Mouse (Mus musculus) adrenal gland, postnatal 4 days (tissue): ENCODE data around the gene Plpp3. TPM values are rescaled to one million over a fixed set of nuclear protein-coding genes. Genes with fewer than 3 reads are reported as not detected.

ENCODE experiments used
- DNase-seq, 2 experiments: peaks; one replicate each; pipeline ENCODE4 v3.0.0; 2021 to 2022; ENCODE audit warnings: low spot score in 2 of 2, mixed read lengths in 2 of 2
- long read RNA-seq, 2 experiments: library from polyadenylated mRNA; stranded (forward); transcript quantifications; one replicate each; pipeline ENCODE4 v2.0.0; 2021
- total RNA-seq, 2 experiments: library from RNA; stranded (reverse); gene quantifications; 2 replicates each; pipeline ENCODE4 v1.2.3; 2021

Plpp3 gene
- 100 to 1,000 TPM; 231 to 252 TPM for total RNA-seq
- long read RNA-seq, experiment 1, transcript Plpp3-201 (6 exons, 3,159 nt), result major isoform, 103 of 131 reads
- long read RNA-seq, experiment 1, partial matches to known transcripts, result 22 of 131 reads
- long read RNA-seq, experiment 1, other reads (novel, unspliced or antisense), result 6 of 131 reads
- long read RNA-seq, experiment 2, transcript Plpp3-201 (6 exons, 3,159 nt), result major isoform, 249 of 309 reads
- long read RNA-seq, experiment 2, partial matches to known transcripts, result 46 of 309 reads
- long read RNA-seq, experiment 2, other reads (novel, unspliced or antisense), result 14 of 309 reads

DNA sequence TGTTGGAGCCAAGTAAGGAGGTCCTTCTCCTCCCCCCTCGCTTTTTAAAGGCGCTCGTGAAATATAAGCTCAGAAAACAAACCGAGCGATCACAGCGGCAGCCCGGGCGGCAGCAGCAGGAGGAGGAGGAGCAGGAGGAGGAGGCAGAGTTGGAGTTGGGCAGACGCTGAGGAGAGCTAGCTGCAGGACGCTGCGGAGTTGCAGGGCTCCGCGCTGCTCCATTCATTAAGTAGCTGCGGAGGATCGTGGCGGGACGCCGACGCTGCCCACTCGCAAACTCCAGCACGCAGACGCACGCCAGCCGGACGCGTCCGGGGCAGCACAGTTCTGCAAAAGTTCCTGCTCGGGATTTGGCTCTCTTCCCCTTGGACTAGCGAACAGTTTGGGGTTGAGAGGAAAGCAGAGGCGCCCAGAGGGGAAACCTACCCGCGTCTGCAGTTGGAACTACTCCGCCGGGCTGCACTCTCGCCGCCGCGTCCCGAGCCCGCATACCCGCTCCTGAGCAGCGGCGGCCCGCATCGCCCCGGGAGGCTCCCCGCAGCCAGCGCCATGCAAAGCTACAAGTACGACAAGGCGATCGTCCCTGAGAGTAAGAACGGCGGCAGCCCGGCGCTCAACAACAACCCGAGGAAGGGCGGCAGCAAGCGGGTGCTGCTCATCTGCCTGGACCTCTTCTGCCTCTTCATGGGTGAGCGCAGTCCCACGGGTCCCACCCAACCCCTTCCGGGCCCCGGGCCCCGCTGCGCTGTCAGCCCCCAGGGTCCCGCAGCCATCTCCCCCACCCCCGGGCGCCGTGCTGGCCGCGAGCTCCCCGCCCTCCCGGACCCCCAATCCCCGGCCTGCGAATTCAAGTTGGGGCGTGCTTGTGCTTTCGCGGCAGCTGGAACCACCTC lies at the start of gene Plpp3:
Gene Plpp3, plus strand, starts transcription at position 72 of the 893 bp plus-strand sequence.
- peak; percentile 69 to 77 for DNase-seq

DNA sequence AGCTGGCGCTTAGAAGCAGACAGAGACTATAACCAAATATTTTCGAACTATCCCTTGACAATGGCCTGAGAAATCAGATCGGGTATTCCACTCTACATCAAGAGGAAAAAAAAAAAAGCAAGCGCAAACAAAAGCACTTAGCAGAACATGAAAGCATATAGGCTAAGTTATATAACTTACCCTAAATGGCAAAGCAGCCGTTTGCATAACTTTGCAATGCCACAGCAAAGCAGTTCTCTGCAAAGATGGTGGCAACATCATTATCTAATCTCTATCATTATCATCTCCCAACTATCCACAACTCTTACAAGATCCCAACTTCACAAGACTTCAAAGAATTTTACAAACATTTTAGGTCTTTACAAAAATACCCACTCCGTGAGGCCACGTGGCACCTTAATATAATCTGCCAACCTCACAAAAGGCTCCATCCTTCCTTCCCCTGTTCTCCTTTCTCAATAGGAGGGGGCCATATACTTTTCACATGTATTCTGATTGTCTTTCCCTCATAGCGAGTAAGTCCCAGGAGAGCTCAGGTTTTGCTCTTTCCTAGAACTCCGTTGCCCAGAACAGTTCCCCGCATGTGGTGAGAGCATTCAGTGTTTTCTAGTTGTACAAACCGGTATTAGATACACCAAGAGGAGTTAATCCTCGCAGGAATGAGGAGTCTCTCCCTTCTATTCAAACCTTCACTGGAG lies 49.1 kb upstream of the Plpp3 start:
- DNase-seq, result no peak

DNA sequence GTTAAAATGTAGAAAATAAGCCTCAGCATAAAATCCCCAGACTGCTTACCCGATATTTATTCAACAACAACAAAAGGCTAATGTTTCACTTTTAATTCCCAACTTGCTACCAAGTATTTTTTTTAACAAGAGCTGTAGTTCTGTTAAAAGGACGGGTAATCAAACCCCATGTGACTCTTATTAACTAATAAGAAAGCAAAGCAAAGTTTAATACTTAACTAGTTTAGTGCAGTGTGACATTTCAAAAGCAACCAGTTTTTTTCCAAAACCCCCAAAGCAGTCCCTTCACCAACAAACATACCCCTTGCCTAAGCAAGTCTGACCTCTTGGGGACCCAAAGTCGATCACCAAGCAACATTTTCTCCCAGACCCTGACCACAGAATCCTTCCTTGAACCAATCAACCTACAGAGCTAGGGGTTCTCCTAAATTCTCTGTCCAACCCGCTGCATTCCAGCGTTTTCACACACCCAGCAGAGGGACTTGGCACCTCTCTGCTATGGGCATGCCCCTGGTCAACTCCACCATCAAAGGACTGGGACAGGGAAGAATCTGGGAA lies 48.4 kb upstream of the Plpp3 start:
- no peak for DNase-seq

DNA sequence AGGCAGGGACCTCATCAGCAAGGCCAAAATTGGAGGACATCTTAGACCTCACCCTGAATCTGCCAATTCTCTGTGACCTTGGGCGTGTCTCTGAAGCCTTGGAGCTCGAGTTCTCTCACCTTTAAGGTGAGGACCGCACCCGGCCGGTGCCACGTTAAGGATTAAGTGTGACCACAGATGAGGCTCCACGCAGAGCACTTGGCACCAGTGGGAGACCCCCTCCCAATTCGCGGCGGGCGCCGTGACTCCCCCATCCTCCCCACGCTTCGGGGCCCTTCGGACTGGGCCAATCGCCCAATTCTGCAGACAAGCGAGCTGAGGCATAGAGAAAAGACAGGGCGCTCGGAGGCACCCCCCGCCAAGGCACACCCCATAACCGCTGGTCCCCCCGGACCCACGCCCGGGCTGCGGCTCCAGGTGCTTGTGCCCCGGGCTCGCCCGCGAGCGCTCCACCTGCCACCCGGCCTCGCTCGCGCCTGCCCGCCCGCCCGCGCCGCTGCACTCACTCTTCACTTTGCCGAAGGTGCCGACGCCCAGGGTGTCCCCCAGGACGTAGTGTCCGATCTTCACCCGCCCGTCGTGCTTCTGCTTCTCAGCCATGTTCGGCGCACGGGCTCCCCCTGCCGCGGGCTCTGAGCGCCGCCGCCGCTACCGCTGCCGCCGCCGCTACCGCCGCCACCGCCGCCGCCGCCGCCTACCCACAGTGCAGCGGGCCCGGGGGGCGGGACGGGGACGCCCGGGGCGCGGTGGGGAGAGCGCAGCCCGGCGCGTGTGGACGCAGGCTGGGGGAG lies 47.8 kb upstream of the Plpp3 start, which contains the start of gene Prkaa2:
Gene Prkaa2, minus strand, starts transcription at position 692 of the 791 bp plus-strand sequence.
- DNase-seq, result peak; percentile 47 to 62

DNA sequence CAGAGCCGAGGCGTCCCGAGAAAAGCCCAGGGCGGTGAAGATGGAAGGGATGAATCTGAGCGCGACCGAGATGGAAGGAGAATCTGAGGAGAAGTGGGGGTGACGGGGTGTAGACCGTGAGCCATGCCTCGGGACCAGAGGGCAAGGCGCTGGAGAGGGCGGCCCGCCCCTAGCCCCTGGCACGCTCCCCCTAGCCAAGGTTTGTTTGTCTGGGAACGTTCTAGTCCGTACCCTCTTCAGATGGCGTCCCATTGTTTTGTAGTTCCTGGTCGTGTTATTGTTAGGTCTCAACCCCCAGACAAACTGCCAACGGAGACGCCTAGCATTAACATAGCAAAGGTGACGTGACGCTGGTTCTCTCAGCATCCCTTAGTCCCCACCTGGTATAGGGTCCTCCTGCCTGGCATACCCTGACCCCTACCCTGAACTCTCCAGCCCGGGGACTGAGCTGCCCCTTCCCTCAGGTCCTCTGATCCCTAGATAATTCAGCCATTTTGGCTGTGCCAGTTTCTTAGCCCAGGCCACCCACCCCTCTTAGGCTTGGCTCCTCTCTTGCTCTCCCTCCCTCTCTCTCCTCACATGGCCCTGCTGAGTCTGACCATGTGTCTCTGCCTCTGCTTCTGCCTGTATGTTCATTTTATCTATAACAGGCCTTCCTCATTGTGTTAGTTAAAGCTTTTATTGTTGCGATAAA lies 47.0 kb upstream of the Plpp3 start:
- DNase-seq, result no peak

DNA sequence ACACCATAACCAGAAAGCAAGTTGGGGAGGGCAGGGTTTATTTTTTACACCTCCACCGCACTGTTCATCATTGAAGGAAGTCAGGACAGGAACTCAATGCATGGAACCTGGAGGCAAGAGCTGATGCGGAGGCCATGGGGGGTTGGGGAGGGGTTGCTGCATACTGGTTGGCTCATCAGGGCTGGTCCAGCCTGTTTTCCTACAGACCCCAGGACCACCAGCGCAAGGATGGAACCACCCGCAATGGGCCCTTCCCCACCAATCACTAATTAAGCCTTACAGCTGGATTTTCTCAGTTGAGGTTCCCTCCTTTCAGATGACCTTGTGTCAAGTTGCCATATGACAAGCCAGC lies 46.5 kb upstream of the Plpp3 start:
- DNase-seq, result no peak

DNA sequence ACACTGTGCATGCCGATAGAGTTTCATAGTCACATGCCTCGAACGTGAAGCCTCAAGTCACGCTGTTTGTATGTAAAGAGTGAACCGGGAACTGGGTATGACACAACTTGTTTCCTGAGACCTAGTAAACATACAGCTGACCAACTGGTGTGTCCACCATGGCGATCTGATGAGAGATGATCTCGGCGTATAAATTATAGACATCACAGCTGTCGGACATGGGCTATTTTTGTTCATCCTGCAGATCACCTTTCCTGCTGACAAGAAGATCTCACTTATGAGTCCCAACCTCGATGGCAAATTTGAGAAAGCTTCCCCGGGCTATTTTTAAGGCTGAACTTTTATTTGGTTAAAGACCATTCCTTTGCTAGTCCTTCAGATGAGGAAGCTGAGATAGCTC lies 45.4 kb upstream of the Plpp3 start:
- DNase-seq, result no peak

DNA sequence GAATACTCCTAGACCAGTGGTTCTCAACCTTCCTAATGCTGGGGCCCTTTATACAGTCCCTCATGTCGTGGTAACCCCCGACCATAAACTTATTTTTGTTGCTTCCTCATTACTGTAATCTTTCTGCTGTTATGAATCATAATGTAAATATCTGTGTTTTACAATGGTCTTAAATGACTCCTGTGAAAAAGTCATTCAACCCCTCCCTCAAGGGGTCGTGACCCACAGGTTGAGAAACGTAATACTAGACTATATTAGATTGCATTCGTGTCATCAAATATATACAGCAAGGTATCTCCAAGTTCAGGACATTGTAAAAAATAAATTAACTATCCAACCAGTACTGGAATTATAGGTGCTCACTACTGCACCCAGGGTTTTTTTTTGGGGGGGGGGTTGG lies 44.1 kb upstream of the Plpp3 start:
- DNase-seq, result no peak

DNA sequence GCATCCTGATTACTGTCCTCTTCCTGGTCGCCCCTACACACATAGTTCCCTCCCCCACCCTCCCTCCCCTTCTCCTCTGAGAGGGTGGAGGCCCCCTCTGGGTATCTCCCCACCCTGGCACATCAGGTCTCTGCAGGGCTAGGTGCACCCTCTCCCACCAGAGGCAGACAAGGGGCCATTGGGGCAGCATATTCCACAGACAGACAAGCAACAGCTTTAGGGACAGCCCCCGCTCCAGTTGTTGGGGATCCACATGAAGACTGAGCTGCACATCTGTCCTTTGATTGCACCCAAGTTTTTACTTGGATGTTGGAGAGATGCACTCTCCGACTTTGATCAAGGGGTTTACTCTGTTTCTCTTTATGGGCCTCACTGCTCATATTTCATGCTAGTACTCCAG lies 43.7 kb upstream of the Plpp3 start:
- no peak for DNase-seq

DNA sequence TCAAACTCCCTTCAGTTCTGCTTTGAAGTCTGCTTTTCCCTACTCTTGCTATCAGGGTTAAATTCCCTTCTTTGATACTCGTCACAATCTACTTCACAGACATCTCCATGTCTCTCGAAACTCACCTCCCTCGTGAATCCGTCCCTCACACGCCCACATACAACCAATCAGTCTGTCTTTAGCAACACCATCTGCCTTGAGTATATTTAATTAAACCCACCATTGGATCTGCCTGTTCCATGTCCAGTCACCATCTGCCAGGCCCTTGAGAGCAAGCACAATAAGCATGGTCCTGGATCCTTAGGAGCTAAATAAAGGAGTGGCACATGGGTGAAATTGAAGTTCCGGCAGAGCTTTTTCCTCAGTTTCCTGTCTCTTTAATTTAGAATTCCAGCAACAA lies 36.1 kb upstream of the Plpp3 start:
- no peak for DNase-seq

DNA sequence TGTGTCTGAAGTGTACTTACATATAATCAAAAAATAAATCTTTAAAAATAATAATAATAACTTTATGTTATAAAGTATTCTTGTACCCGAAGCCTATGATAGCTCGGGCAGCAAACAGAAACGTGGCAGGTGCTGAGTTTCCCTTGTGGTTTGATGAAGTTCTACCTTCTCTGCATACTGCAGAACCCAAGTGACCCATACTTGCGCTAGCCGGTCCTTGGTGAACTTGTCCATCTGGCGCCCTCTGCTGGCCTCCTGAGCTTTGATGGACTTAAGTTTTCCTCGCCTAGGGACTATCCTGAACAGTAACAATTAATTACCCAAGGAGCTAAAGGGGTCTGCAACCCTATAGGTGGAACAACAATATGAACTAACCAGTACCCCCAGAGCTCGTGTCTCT lies 34.7 kb upstream of the Plpp3 start:
- peak; percentile 49 to 60 for DNase-seq

DNA sequence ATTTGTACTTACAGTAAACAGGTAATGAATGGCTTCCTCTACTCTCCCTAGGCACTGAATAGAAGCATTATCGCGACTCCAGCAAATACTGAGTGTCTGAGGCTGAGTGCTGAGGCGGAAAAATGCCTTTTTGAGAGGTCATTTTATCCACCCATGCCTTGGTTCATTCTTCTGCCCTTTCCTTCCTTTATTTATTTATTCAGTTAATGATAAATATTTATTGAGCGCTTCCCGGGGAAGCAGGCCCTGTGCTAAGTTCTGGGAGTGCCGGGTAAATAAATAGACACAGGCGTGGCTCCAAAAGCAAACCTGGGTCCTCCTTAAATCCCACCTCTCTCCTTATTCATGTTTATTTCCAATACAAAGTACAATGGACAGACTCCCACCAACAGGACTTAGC lies 27.9 kb upstream of the Plpp3 start:
- no peak for DNase-seq

DNA sequence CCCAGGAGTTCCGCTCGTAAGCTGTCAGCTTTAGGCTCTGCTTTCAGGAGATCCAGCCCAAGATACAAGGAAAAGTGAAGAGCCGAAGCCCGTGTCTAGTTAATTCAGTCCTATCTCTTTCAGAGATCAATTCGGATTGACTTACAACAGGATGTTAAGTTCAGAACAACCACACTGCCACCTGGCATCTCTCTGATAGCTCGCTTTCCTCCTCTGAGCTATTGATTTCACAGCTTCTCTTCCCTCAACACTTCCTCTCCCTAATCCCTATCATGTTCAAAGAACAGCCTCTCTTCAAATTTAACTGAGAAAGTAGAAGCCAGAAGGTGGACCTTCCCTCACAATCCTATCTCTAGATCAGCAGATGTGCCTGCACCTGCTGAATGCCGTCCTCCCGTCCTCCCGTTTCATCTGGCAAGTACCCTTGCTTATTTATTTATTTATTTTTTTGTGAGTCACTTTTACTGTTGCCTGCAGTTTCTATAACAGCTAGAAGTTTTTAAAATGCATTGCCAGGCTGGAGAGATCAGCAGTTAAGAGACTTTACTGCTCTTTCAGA lies 25.3 kb upstream of the Plpp3 start:
- no peak for DNase-seq

DNA sequence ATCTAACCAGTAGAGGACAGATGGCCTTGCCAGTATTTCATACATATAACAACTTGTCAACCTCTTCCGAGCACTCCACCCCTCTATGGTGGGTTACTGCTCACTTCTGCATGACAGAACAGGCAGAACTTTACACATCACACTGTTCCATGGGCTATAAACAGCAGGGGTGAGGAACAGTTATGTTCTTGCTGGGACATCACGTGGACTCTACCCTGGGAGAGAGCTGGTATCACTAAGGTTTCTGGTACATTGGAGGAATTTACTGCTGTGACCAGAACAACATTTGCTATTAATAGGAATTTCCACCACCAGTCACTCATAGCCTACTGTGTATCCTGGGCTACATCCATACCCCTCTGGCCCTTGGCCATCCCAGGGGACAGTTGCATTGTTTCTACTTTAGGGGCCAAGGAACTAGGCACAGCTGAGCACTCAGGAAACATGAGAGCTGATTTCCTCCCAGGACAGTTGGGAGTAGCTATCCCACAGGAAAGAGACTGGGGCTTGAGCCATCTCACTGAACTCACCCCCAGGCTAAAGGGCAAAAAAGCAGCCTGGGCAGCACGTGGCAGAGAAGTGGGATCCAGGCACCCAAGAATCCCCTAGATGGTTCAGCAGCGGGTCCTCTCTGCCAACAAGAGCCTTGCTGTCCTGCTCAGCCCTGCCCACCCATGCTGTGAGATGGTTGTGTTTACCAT lies 23.6 kb upstream of the Plpp3 start:
- DNase-seq, result no peak

DNA sequence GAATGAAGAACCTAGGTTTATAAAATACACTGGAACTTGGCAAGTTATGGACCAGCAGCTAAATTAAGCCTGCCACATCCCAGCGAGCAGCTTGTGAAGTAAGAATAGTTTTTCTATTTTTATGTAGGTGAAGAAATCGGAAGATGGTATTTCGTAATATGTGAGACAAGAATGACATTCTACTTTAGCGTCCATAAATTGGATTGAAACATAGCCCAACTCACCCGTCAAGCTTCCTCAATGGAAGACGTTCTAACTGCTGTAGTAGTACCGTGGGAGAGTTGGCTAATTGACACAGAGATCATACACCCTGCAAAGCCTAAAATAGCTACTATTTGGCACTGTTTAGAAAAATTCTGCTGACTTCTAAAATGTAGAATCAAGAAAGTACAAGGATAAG lies 7.7 kb upstream of the Plpp3 start:
- DNase-seq, result no peak

DNA sequence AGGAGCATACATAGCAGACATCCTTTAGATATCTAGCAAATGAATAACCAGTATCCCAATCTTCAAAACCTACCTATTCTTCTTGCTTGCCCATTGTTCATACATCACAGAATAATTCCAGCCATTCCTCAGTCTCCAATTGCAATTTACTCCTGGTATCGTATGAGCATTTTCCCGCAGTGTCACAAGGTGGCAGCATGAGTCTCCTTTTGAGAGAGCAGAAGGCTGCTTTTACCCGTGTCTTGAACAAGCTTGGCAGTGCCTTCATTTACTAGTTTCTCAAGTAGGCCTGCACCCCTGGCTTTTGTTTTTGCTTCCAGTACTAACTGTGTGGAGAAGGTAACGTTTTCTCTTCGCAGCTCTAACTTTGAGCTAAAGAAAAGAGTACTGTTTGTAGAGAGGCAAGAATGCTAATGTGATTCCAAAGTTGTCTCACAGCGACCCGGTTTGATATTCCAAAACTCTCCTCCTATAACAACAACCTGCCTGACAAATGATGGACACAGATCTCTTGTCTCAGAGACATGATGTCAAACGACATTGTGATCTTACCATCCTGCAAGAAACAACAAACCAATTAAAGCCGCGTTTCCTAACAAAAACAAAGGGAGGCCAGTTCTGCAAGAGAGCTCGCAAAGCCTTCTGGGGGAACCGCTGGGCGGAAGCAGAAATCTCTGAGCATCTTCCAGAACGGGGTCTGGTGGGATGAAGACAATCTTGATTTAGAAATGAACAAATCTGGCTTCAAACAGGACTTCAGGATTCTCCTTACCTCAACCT lies 5.0 kb upstream of the Plpp3 start:
- peak in 1 of 2 experiments; percentile 52 for DNase-seq

DNA sequence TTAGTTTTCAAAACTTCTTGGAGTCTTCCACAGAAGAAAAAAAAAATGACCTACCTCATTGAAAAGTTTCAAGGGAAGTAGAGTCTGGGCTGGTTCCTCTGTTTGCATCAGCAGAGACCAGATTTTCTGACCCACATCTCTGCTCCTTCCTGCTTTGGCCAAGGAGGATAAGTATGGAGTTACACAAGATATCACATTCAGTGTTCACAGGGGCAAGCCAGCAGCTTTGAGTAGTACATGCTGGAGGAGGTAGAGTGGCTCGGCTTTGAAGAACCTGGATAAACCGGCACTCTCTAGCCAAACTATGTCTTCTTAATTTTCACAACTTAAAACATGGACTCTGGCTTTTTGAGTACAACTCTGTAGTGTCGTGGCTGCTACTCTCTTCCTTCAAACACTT lies 3.9 kb upstream of the Plpp3 start:
- DNase-seq, result no peak

DNA sequence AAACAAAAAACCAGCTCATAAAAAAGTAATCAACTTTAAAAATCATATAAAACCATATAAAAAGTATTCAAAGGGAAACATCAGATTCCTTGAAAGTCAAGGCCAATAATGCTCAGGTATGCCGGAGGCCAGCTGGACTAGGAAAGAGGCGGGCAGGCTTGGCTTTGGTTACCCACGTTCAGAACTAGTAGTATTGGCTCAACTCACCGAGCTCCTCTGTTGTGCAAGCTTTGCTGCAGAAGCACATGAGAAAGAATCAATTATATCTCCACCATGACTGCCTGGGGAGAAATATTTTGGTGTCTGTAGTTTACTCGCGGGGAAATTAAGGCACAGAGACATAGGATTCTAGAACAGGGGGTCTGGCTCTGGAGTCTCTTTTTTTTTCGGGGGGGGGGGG lies 866 bp upstream of the Plpp3 start:
- DNase-seq, result no peak

DNA sequence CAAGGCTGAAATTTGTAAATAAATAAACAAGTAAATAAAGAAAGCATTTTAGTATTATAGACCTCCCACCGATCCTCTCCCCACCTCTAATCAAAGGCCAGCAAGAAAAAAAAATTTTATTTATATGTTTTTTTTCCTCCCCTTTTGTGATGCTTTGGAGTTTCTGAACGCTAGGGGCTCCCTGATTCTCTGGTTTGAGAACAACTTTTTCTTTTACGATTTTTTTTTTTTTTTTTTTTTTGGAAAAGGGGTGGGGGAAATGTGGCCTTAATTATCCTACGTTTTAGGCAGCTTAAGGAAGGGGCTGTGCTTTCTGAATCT lies 232 bp upstream of the Plpp3 start:
- DNase-seq, result no peak
